ENCODE assay signal across 8 mouse cellular contexts in the genomic region with DNA sequence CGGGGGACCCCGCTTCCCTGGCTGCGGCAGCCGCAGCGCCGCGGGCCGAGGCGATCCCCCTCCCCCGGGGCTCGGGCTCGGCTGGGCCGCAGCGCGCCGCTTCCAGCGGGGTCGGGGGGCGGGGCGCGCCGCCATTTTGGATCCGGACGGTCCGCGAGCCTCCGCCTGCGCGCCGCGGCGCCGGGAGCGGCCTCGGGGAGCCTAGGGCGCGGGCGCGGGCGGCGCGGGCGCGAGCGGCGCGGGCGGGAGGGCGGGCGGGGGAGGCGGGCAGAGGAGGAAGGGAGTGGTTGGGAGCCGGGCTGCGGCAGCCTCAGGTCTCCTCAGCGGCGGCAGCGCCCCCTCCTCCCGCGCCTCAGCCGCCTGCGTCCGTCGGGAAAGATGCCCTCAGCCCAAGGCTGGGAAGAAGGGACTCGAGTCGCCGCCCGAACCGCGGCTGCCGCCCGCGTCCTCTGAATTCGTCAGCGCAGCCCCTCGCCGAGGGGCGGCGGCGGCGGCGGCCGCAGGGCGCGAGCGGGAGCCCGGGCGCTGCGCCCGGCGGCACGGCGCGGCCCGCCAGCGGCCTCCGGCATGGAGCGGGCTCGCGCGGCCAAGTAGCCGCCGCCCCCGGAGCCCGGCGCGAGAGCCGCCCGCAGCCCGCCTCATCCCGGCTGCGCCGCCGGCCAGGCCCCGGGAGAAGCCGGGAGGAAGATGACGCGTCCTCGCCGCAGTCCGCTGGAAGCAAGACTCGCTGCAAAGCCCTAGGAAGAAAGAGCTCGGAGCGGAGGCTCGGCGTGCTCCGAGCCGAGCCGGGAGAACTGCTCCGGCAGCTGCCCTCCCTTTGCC. TPM values are rescaled to one million over a fixed set of nuclear protein-coding genes. Genes with fewer than 3 reads are reported as not detected.
DNase-seq lines count a peak whose midpoint lies in the region; ATAC-seq lines count a peak whose summit lies in the region.

A gene (plus strand): TSS at position 752 of the 822 bp plus-strand sequence.

- intact Hi-C loops in gastrocnemius, postnatal 14 days (cut with DNase I; ENCODE audit: low total_unique reads), result no loop called here

- peak; percentile 71 for ATAC-seq in megakaryocyte, adult 5-6 weeks (ENCODE audit: poor library complexity, severe bottlenecking)

- DNase-seq in adrenal gland, adult (ENCODE audit: inconsistent age in 2 of 2, low spot score in 1 of 2), result peak; percentile 83 to 92
- peak; percentile 85 for DNase-seq in embryo, embryonic 10.5 days (ENCODE audit: low spot score)
- peak; percentile 84 for DNase-seq in gastrocnemius, postnatal 14 days
- peak; percentile 50 for DNase-seq in induced T-regulatory cell, adult 2 months (ENCODE audit: low read depth)
- peak; percentile 49 to 54 for DNase-seq in left cerebral cortex, adult 8-10 months (ENCODE audit: low spot score in 2 of 2)
- DNase-seq in right cerebral cortex, postnatal 14 days, result peak; percentile 76
- DNase-seq in urinary bladder, postnatal 25 days (ENCODE audit: low spot score), result peak; percentile 79

RNA-seq across cellular contexts. Expression of the gene that starts here (rescaled TPM):
- total RNA-seq in gastrocnemius, postnatal 14 days (2021), result 10 to 100 TPM; 26.5 to 27.3 TPM
- 100 to 1,000 TPM; 222 to 265 (median 238) TPM for total RNA-seq in left cerebral cortex, adult 8-10 months (2022)
- 1.6 and 2.7 TPM in 2 replicates for total RNA-seq in megakaryocyte, adult 5-6 weeks (2015)
- 1.0 and 2.8 TPM in 2 replicates for total RNA-seq in megakaryocyte, adult 5-6 weeks (2017)

Comparison
In these comparisons a context has a peak if more than half of its experiments do, and no peak if none do; other contexts are left out.
1. Peak in every context shown above with its lines: DNase-seq and ATAC-seq.
2. RNA of the gene that starts here (total RNA-seq): 222 to 265 TPM in left cerebral cortex, adult 8-10 months; 26.5 to 27.3 TPM in gastrocnemius, postnatal 14 days and 1.0 to 2.8 TPM in megakaryocyte, adult 5-6 weeks; every median in the first group is over 4 times any median in the second.